Mouse (Mus musculus) lung, adult 2 months (tissue): ENCODE measurements around the gene Pogk.

ENCODE experiments used
- CTCF ChIP-seq: fragments of 200-500 bp; IDR thresholded peaks from 2 replicates; pipeline ENCODE4 v1.5.1; 2011; ENCODE audit warnings: mild to moderate bottlenecking, low read length, control low read depth; ENCODE audit not compliant: insufficient read depth
- POLR2A ChIP-seq: fragments of 200-500 bp; IDR thresholded peaks from 2 replicates; pipeline ENCODE4 v1.6.1; 2011; ENCODE audit warnings: low read depth, mild to moderate bottlenecking, control low read depth, low read length, borderline replicate concordance; ENCODE audit errors: extremely low read depth

- TF ChIP-seq POLR2A (no peak), CTCF (no peak)
These were observed 24.2 kb downstream of the Pogk start for GRCm38 (mm10) chr1:166385431-166385830.
